Mouse (Mus musculus) olfactory bulb, adult 2 months (tissue): ENCODE results near the gene Lrrc8a. TPM values are rescaled to one million over a fixed set of nuclear protein-coding genes. Genes with fewer than 3 reads are reported as not detected.

Experiments used
- H3K27ac ChIP-seq: fragments of 200-500 bp; 2 replicates; pipeline ENCODE4 v1.5.1; 2012; ENCODE audit warnings: low read depth, low read length; ENCODE audit not compliant: insufficient read depth
- H3K4me1 ChIP-seq: fragments of 200-500 bp; 2 replicates; pipeline ENCODE4 v1.6.1; 2012; ENCODE audit warnings: low read length; ENCODE audit not compliant: control insufficient read depth, insufficient read depth
- H3K4me3 ChIP-seq: fragments of 200-500 bp; 2 replicates; pipeline ENCODE4 v1.5.1; 2012; ENCODE audit warnings: mild to moderate bottlenecking, low read depth, low read length, moderate library complexity; ENCODE audit not compliant: insufficient read depth
- CTCF ChIP-seq: fragments of 200-500 bp; IDR thresholded peaks from 2 replicates; pipeline ENCODE4 v1.5.1; 2012; ENCODE audit warnings: low read depth, mild to moderate bottlenecking, low read length, moderate library complexity; ENCODE audit not compliant: insufficient read depth
- POLR2A ChIP-seq: fragments of 200-500 bp; IDR thresholded peaks from 2 replicates; pipeline ENCODE4 v1.6.1; 2012; ENCODE audit warnings: mild to moderate bottlenecking, low read depth, low read length, moderate library complexity; ENCODE audit not compliant: insufficient read depth
- WGBS: fragments of 180-500 bp; shearing (Covaris S2); methylation state at CpG from one replicate; pipeline ENCODE4 v1.1.7; 2018; 5-methylcytosine and 5-hydroxymethylcytosine counted together
- polyA plus RNA-seq: library from polyadenylated mRNA; stranded (reverse); fragments of >200 nt; gene quantifications from 2 replicates; pipeline ENCODE4 v1.2.4, GENCODE M21; 2012; ENCODE audit warnings: low replicate concordance; ENCODE audit not compliant: missing spikeins, insufficient read depth, insufficient read length

Lrrc8a gene
- polyA plus RNA-seq, 1 experiment = not detected

- Histone ChIP-seq H3K4me3 (no peak overlapping the region), H3K27ac (no peak overlapping the region), H3K4me1 (peaks cover 37% of the 10 kb centered on the region)
- WGBS = 97% methylated on average over 30 of the region's 30 CpGs
- TF ChIP-seq CTCF (no peak), POLR2A (no peak)
Measured at GRCm38 (mm10) chr2:30256616-30257350, 19.3 kb downstream of the Lrrc8a start.

- H3K4me3 ChIP-seq = no peak overlapping the region
- H3K4me1 ChIP-seq = peaks cover 30% of the 10 kb centered on the region
- 80% methylated on average over 7 of the region's 7 CpGs for WGBS
- TF ChIP-seq POLR2A = no peak
- TF ChIP-seq CTCF = no peak
- H3K27ac ChIP-seq = no peak overlapping the region
Measured at GRCm38 (mm10) chr2:30257699-30258460, 20.4 kb downstream of the Lrrc8a start.

GRCm38 (mm10) chr2:30258600-30258999 is 21.1 kb downstream of the Lrrc8a start:
- no peak overlapping the region for H3K4me3 ChIP-seq
- TF ChIP-seq CTCF = no peak
- no peak for TF ChIP-seq POLR2A
- 80% methylated on average over 4 of the region's 4 CpGs for WGBS
- no peak overlapping the region for H3K27ac ChIP-seq
- H3K4me1 ChIP-seq = peaks cover 32% of the 10 kb centered on the region

GRCm38 (mm10) chr2:30259131-30260064 is 21.9 kb downstream of the Lrrc8a start:
- Histone ChIP-seq H3K27ac (no peak overlapping the region), H3K4me1 (peaks cover 32% of the 10 kb centered on the region), H3K4me3 (no peak overlapping the region)
- WGBS = 83% methylated on average over 15 of the region's 15 CpGs
- TF ChIP-seq CTCF (no peak), POLR2A (no peak)

GRCm38 (mm10) chr2:30261064-30261736 is 23.7 kb downstream of the Lrrc8a start:
- Histone ChIP-seq H3K27ac (no peak overlapping the region), H3K4me1 (peaks cover 40% of the 10 kb centered on the region), H3K4me3 (no peak overlapping the region)
- WGBS = 78% methylated on average over 4 of the region's 4 CpGs
- TF ChIP-seq CTCF (no peak), POLR2A (no peak)

- peaks cover 37% of the 10 kb centered on the region for H3K4me1 ChIP-seq
- 82% methylated on average over 18 of the region's 18 CpGs for WGBS
- no peak for TF ChIP-seq POLR2A
- TF ChIP-seq CTCF = no peak
- no peak overlapping the region for H3K27ac ChIP-seq
- no peak overlapping the region for H3K4me3 ChIP-seq
Measured at GRCm38 (mm10) chr2:30261921-30262839, 24.7 kb downstream of the Lrrc8a start.

- Histone ChIP-seq H3K4me1 (peaks cover 31% of the 10 kb centered on the region), H3K4me3 (no peak overlapping the region), H3K27ac (peak overlapping the region; percentile 30; the same call in 1 of the 2 replicates)
- WGBS = 20% methylated on average over 4 of the region's 4 CpGs
- TF ChIP-seq POLR2A = no peak
- TF ChIP-seq CTCF = no peak
Measured at GRCm38 (mm10) chr2:30262840-30263441, 25.4 kb downstream of the Lrrc8a start.
